Mouse (Mus musculus): Measurements from ENCODE around the gene Cyfip2. TPM values are rescaled to one million over a fixed set of nuclear protein-coding genes. Genes with fewer than 3 reads are reported as not detected.

The Cyfip2 gene
- polyA plus RNA-seq, 1 experiment, result 85.4 TPM

GRCm38 (mm10) chr11:46157462-46157861 is 155.2 kb downstream of the Cyfip2 start:
- DNase-seq, result no peak
- H3K4me1 ChIP-seq (replicated peaks; ENCODE audit: control insufficient read depth, insufficient read depth, low read length), result no peaks in the 10 kb centered on the region
- no peak overlapping the region for H3K27ac ChIP-seq (ENCODE audit: control insufficient read depth, insufficient read depth, low read length)
- no peak overlapping the region for H3K4me3 ChIP-seq (ENCODE audit: control insufficient read depth, insufficient read depth, low read length)
- H3K27me3 ChIP-seq (ENCODE audit: control insufficient read depth, insufficient read depth, low read length), result no peaks in the 10 kb centered on the region
- no peaks in the 10 kb centered on the region for H3K36me3 ChIP-seq (ENCODE audit: control insufficient read depth, insufficient read depth, low read length)
- no peak for TF ChIP-seq CTCF (IDR thresholded peaks at IDR 0.05; ENCODE audit: borderline replicate concordance, control insufficient read depth, extremely low read depth, insufficient read depth, low read length, poor library complexity)
- TF ChIP-seq POLR2A (IDR thresholded peaks at IDR 0.05; ENCODE audit: control insufficient read depth, extremely low read depth, insufficient read depth, low read length, poor library complexity), result no peak

DNA sequence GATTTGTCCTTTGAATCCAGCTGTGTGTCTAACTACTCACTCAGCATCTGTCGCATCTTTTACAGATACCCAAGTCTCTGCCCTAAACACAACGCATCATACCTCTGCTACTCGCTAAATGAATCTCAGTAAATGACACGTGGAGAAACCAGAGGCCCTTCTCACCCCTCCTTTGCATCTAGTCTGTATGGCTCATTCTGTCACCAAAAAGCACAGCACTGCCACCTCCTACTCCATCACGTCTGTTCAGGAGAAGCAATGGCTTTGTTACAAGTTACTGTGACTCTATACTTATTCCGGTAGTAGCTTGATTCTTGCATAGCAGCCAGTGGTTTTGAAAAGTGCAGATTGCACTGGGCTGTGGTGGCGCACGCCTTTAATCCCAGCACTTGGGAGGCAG is 155.7 kb downstream of the Cyfip2 start:
- DNase-seq, result no peak
- no peak overlapping the region for H3K27ac ChIP-seq (ENCODE audit: control insufficient read depth, insufficient read depth, low read length)
- H3K4me3 ChIP-seq (ENCODE audit: control insufficient read depth, insufficient read depth, low read length), result no peak overlapping the region
- H3K4me1 ChIP-seq (replicated peaks; ENCODE audit: control insufficient read depth, insufficient read depth, low read length), result no peaks in the 10 kb centered on the region
- no peaks in the 10 kb centered on the region for H3K27me3 ChIP-seq (ENCODE audit: control insufficient read depth, insufficient read depth, low read length)
- 92% methylated on average over 8 of the region's 8 CpGs for WGBS
- TF ChIP-seq CTCF (IDR thresholded peaks at IDR 0.05; ENCODE audit: borderline replicate concordance, control insufficient read depth, extremely low read depth, insufficient read depth, low read length, poor library complexity) (no peak), POLR2A (IDR thresholded peaks at IDR 0.05; ENCODE audit: control insufficient read depth, extremely low read depth, insufficient read depth, low read length, poor library complexity) (no peak)
- no peaks in the 10 kb centered on the region for H3K36me3 ChIP-seq (ENCODE audit: control insufficient read depth, insufficient read depth, low read length)

- TF ChIP-seq POLR2A (IDR thresholded peaks at IDR 0.05; ENCODE audit: control insufficient read depth, extremely low read depth, insufficient read depth, low read length, poor library complexity) (no peak), CTCF (IDR thresholded peaks at IDR 0.05; ENCODE audit: borderline replicate concordance, control insufficient read depth, extremely low read depth, insufficient read depth, low read length, poor library complexity) (no peak)
- Histone ChIP-seq H3K4me1 (replicated peaks; ENCODE audit: control insufficient read depth, insufficient read depth, low read length) (no peaks in the 10 kb centered on the region), H3K27me3 (ENCODE audit: control insufficient read depth, insufficient read depth, low read length) (no peaks in the 10 kb centered on the region), H3K4me3 (ENCODE audit: control insufficient read depth, insufficient read depth, low read length) (no peak overlapping the region), H3K36me3 (ENCODE audit: control insufficient read depth, insufficient read depth, low read length) (no peaks in the 10 kb centered on the region), H3K27ac (ENCODE audit: control insufficient read depth, insufficient read depth, low read length) (no peak overlapping the region)
- WGBS, result 92% methylated on average over 5 of the region's 5 CpGs
- DNase-seq, result no peak
Measured at GRCm38 (mm10) chr11:46146619-46147018, 166.0 kb downstream of the Cyfip2 start.

- WGBS, result 78% methylated on average over 11 of the region's 11 CpGs
Measured at GRCm38 (mm10) chr11:46145163-46145875, 167.3 kb downstream of the Cyfip2 start.

More at GRCm38 (mm10) chr11:46145163-46145875, 167.3 kb downstream of the Cyfip2 start:
- no peaks in the 10 kb centered on the region for H3K36me3 ChIP-seq (ENCODE audit: control insufficient read depth, insufficient read depth, low read length)
- H3K27me3 ChIP-seq (ENCODE audit: control insufficient read depth, insufficient read depth, low read length), result no peaks in the 10 kb centered on the region
- no peak for TF ChIP-seq CTCF (IDR thresholded peaks at IDR 0.05; ENCODE audit: borderline replicate concordance, control insufficient read depth, extremely low read depth, insufficient read depth, low read length, poor library complexity)
- no peak for TF ChIP-seq POLR2A (IDR thresholded peaks at IDR 0.05; ENCODE audit: control insufficient read depth, extremely low read depth, insufficient read depth, low read length, poor library complexity)
- no peak overlapping the region for H3K27ac ChIP-seq (ENCODE audit: control insufficient read depth, insufficient read depth, low read length)
- H3K4me3 ChIP-seq (ENCODE audit: control insufficient read depth, insufficient read depth, low read length), result no peak overlapping the region
- no peaks in the 10 kb centered on the region for H3K4me1 ChIP-seq (replicated peaks; ENCODE audit: control insufficient read depth, insufficient read depth, low read length)
- DNase-seq, result no peak

Other genes starting within 250 kb of the Cyfip2 start
- 0.37 and 0.58 TPM in 2 replicates for gene Nipal4, start 146.4 kb downstream of the Cyfip2 start, polyA plus RNA-seq (2012; rRNA removed)
- gene Fndc9, start 77.3 kb downstream of the Cyfip2 start, polyA plus RNA-seq (2012; rRNA removed), result 0.09 TPM in 1 of 2 replicates, not detected in the other
- 117 and 125 TPM in 2 replicates for gene Itk, start 76.7 kb upstream of the Cyfip2 start, polyA plus RNA-seq (2012; rRNA removed)
- 2.1 and 2.6 TPM in 2 replicates for gene Fam71b, start 83.7 kb upstream of the Cyfip2 start, polyA plus RNA-seq (2012; rRNA removed)
- 26.2 and 28.2 TPM in 2 replicates for gene Med7, start 124.1 kb upstream of the Cyfip2 start, polyA plus RNA-seq (2012; rRNA removed)
- 1.8 TPM in 2 replicates for gene Havcr2, start 142.1 kb upstream of the Cyfip2 start, polyA plus RNA-seq (2012; rRNA removed)
- not detected in 2 replicates for gene Gm12169, start 211.4 kb upstream of the Cyfip2 start, polyA plus RNA-seq (2012; rRNA removed)